Mouse (Mus musculus) forebrain, embryonic 14.5 days (tissue): ENCODE measurements at regions not wholly inside any gene's neighbourhood (a gene's known extent, or its start where the extent isn't known, plus 50 kb on each side); places are given as distances from the start of the nearest gene placed in this dataset.

Source experiments
- ATAC-seq: fragments of 200-750 bp; cut with Nextera tagmentation; 2 replicates; pipeline ENCODE4 v1.8.0; 2017; ENCODE audit warnings: mild to moderate bottlenecking, moderate library complexity
- DNase-seq: peaks from one replicate; pipeline ENCODE4 v3.0.0-alpha.2; 2015; ENCODE audit warnings: low spot score
- H3K27ac ChIP-seq: fragments of 300-500 bp; sonication (generic); 2 replicates; pipeline ENCODE4 v1.5.1; 2014; ENCODE audit warnings: low read depth, mild to moderate bottlenecking, control low read depth, low read length, moderate library complexity
- H3K27me3 ChIP-seq: fragments of 300-500 bp; sonication (generic); replicated peaks from 2 replicates; pipeline ENCODE4 v1.6.1; 2014; ENCODE audit warnings: low read length, control low read depth, mixed read lengths; ENCODE audit not compliant: control insufficient read depth, insufficient read depth
- H3K36me3 ChIP-seq: fragments of 300-500 bp; sonication (generic); 2 replicates; pipeline ENCODE4 v1.6.1; 2014; ENCODE audit warnings: low read length, control low read depth; ENCODE audit not compliant: control insufficient read depth, insufficient read depth
- H3K4me1 ChIP-seq: fragments of 300-500 bp; sonication (generic); 2 replicates; pipeline ENCODE4 v1.6.1; 2014; ENCODE audit warnings: antibody characterized with exemption, low read length, control low read depth; ENCODE audit not compliant: control insufficient read depth, insufficient read depth
- H3K4me2 ChIP-seq: fragments of 300-500 bp; sonication (generic); 2 replicates; pipeline ENCODE4 v1.6.1; 2014; ENCODE audit warnings: mild to moderate bottlenecking, control low read depth, low read length
- H3K4me3 ChIP-seq: fragments of 300-500 bp; sonication (generic); 2 replicates; pipeline ENCODE4 v1.5.1; 2014; ENCODE audit warnings: low read depth, low read length, control low read depth
- H3K9ac ChIP-seq: fragments of 300-500 bp; sonication (generic); 2 replicates; pipeline ENCODE4 v1.6.1; 2014; ENCODE audit warnings: mild to moderate bottlenecking, low read length, control low read depth, moderate library complexity
- H3K9me3 ChIP-seq: fragments of 300-500 bp; sonication (generic); replicated peaks from 2 replicates; pipeline ENCODE4 v1.6.1; 2016; ENCODE audit warnings: low read length, control low read depth, mixed read lengths; ENCODE audit not compliant: control insufficient read depth
- WGBS: fragments of 180-500 bp; shearing (Covaris S2); extraction: QIAGEN DNeasy Blood & Tissue Kit; methylation state at CpG from one replicate; pipeline ENCODE4 v1.1.7; 2014; 5-methylcytosine and 5-hydroxymethylcytosine counted together

DNA sequence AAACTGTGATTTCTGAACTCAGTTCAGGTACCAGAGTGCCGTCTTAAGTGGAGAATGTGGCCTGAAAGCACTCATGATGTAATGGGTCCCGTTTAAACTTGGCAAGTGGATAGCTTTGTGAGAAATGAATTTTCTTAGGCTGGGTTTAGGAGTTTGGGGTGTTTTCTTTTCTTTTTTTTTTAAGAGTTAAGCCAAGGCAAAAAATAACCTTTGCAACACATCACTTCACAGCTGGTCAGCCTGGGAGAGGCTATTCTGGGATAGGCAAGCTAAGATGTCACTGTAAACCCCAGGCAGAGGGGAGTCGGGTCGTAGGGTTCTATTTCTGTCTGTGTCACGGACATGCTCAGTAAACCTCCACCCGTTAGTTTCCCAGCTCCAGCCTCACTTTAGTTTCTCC, 100.9 kb downstream of the Zfp36l1 start:
- Histone ChIP-seq H3K4me1 (peaks cover 8% of the 10 kb centered on the region; the same call in 1 of the 2 replicates), H3K4me2 (no peak overlapping the region), H3K27me3 (no peaks in the 10 kb centered on the region), H3K9ac (no peak overlapping the region), H3K4me3 (no peak overlapping the region), H3K27ac (no peak overlapping the region), H3K9me3 (no peaks in the 10 kb centered on the region), H3K36me3 (no peaks in the 10 kb centered on the region)
- DNase-seq (no peak), ATAC-seq (no peak)
- WGBS: 88% methylated on average over 6 of the region's 6 CpGs

- H3K4me1 ChIP-seq: peaks cover 8% of the 10 kb centered on the region; the same call in 1 of the 2 replicates
- H3K9me3 ChIP-seq: no peaks in the 10 kb centered on the region
- WGBS: 91% methylated on average over 1 of the region's 1 CpGs
- H3K27me3 ChIP-seq: no peaks in the 10 kb centered on the region
- DNase-seq: no peak
- no peak overlapping the region for H3K9ac ChIP-seq
- no peak overlapping the region for H3K4me3 ChIP-seq
- no peak overlapping the region for H3K27ac ChIP-seq
- no peak for ATAC-seq
- H3K4me2 ChIP-seq: no peak overlapping the region
- no peaks in the 10 kb centered on the region for H3K36me3 ChIP-seq
These were observed 101.9 kb downstream of the Zfp36l1 start for GRCm38 (mm10) chr12:80010947-80011346.

- no peak overlapping the region for H3K4me2 ChIP-seq
- H3K36me3 ChIP-seq: no peaks in the 10 kb centered on the region
- no peaks in the 10 kb centered on the region for H3K9me3 ChIP-seq
- H3K9ac ChIP-seq: no peak overlapping the region
- 40% methylated on average over 2 of the region's 2 CpGs for WGBS
- no peak overlapping the region for H3K4me3 ChIP-seq
- ATAC-seq (no peak), DNase-seq (no peak)
- no peak overlapping the region for H3K27ac ChIP-seq
- H3K4me1 ChIP-seq: peaks cover 8% of the 10 kb centered on the region; the same call in 1 of the 2 replicates
- no peaks in the 10 kb centered on the region for H3K27me3 ChIP-seq
These were observed 102.6 kb downstream of the Zfp36l1 start for GRCm38 (mm10) chr12:80010220-80010619.

DNA sequence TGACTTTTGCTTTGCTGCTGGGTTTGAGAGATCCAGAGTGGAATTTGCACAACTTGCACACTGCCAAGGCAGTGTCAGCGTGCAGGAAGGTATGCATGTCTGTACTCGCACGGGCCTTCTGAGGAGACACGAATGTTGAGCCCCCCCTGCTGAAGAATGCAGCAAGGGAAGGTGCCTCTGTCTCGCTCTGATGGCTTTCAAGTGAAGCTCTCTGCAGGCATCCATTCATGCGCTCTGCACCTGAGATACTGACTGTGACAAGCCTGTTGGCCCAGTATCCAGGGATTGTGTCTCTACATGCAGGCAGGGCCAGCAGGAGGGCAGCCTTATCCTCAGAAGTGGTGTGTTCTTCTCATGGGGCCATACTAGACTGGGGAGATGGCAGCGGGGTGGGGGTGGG, 105.0 kb downstream of the Zfp36l1 start:
- Histone ChIP-seq H3K4me2 (no peak overlapping the region), H3K9me3 (no peaks in the 10 kb centered on the region), H3K27me3 (no peaks in the 10 kb centered on the region), H3K27ac (no peak overlapping the region), H3K36me3 (no peaks in the 10 kb centered on the region), H3K9ac (no peak overlapping the region), H3K4me1 (no peaks in the 10 kb centered on the region), H3K4me3 (no peak overlapping the region)
- WGBS: 31% methylated on average over 7 of the region's 7 CpGs
- no peak for DNase-seq
- no peak for ATAC-seq

DNA sequence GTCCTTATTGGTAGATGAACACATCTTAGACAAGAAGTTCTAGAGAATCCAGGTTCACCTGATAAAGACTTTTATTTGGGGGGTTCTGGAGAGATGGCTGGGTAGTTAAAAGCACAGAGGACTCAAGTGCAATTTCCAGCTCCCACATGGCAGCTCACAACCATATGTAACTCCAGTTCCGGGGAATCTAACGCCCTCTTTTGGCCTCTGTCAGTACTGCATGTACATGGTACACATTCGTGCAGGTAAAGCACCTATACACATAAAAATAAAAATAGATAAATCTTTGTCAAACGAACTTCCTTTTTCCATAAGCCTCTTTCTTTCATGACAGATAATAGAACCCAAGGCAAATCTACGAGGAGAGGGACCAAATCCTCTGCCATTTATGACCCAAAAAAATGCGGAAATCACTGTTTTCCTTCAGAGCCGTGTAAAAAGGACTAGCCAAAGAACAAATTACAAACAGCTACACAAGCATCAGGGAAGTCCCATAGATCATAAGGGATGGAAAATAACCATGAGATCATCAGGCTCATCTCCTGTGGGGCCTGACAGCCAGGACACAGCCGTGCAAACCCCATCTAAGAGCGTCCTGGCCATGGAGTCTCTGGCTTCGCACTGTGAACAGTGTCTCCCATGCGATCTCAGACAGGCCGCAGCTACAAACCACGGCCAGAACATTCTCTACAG, 107.4 kb downstream of the Zfp36l1 start:
- no peaks in the 10 kb centered on the region for H3K36me3 ChIP-seq
- no peak for DNase-seq
- H3K9ac ChIP-seq: no peak overlapping the region
- no peaks in the 10 kb centered on the region for H3K4me1 ChIP-seq
- H3K4me3 ChIP-seq: no peak overlapping the region
- H3K27me3 ChIP-seq: no peaks in the 10 kb centered on the region
- H3K27ac ChIP-seq: no peak overlapping the region
- WGBS: 92% methylated on average over 13 of the region's 13 CpGs
- H3K4me2 ChIP-seq: no peak overlapping the region
- no peaks in the 10 kb centered on the region for H3K9me3 ChIP-seq
- ATAC-seq: no peak

DNA sequence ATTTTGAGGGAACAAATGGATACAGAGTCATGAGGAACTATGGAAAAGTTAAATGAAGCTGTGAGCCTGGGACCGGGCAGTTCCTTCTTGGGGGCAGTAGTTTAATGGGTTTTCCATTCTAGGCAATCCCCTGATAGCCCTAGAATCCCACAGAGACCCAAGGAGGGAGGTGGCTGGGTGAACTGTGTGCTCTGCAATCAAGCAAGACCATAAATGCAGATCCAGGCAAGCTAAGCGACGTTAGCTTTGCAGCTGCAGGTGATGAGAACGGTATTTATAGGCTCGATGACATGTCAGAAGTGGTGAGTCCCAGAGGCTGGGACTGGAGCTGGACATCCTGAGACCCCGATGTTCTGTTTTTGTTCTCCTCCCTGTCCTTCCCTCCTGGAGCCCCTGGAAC, 108.2 kb downstream of the Zfp36l1 start:
- 93% methylated on average over 6 of the region's 6 CpGs for WGBS
- Histone ChIP-seq H3K9me3 (no peaks in the 10 kb centered on the region), H3K27me3 (no peaks in the 10 kb centered on the region), H3K4me2 (no peak overlapping the region), H3K27ac (no peak overlapping the region), H3K9ac (no peak overlapping the region), H3K4me3 (no peak overlapping the region), H3K4me1 (no peaks in the 10 kb centered on the region), H3K36me3 (no peaks in the 10 kb centered on the region)
- no peak for DNase-seq
- no peak for ATAC-seq

GRCm38 (mm10) chr12:80003486-80003885, 109.3 kb downstream of the Zfp36l1 start:
- H3K36me3 ChIP-seq: no peaks in the 10 kb centered on the region
- no peak overlapping the region for H3K4me3 ChIP-seq
- no peak overlapping the region for H3K9ac ChIP-seq
- 91% methylated on average over 12 of the region's 12 CpGs for WGBS
- H3K4me1 ChIP-seq: no peaks in the 10 kb centered on the region
- H3K27me3 ChIP-seq: no peaks in the 10 kb centered on the region
- no peaks in the 10 kb centered on the region for H3K9me3 ChIP-seq
- H3K4me2 ChIP-seq: no peak overlapping the region
- ATAC-seq (no peak), DNase-seq (no peak)
- H3K27ac ChIP-seq: no peak overlapping the region

DNA sequence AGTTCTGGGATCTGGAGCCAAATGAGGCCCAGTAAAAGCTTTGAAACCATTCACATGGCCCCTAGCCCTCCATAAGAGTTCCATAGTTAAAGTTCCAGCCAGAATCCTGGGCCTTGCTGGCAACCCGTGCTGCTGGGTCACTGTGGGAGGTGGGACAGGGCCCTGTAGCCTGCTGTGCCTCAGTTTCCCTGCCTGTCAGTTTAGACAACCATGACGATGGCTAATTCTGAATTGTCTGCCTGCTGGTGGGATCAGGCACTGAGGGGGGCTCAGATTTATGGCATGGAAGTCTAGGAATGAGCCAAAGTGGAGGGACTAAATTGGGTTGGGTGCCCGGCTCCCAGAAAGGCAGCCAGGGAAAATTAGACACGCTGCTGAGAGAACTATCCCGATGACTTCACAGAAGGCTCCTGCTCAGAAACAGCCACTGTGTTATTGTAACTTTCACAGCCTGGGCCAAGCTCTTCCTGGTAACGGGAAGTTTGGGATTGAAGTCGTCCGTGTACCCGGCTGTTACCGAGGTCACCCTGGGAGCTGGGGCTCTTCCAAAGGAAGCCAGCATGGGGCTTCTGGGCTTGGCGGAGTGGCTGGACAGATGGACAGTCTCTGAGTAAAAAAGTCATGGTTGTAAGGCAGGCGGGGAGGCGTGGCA, 110.2 kb downstream of the Zfp36l1 start:
- no peak overlapping the region for H3K27ac ChIP-seq
- no peak for DNase-seq
- WGBS: 78% methylated on average over 13 of the region's 13 CpGs

GRCm38 (mm10) chr12:80001794-80002193, 111.0 kb downstream of the Zfp36l1 start:
- ATAC-seq (no peak), DNase-seq (no peak)
- 76% methylated on average over 2 of the region's 2 CpGs for WGBS
- H3K27me3 ChIP-seq: no peaks in the 10 kb centered on the region
- H3K4me3 ChIP-seq: no peak overlapping the region
- no peaks in the 10 kb centered on the region for H3K9me3 ChIP-seq
- no peak overlapping the region for H3K9ac ChIP-seq
- H3K36me3 ChIP-seq: no peaks in the 10 kb centered on the region
- no peaks in the 10 kb centered on the region for H3K4me1 ChIP-seq
- H3K27ac ChIP-seq: no peak overlapping the region
- no peak overlapping the region for H3K4me2 ChIP-seq

More for the DNA sequence above, 110.2 kb downstream of the Zfp36l1 start:
- no peaks in the 10 kb centered on the region for H3K4me1 ChIP-seq
- no peak overlapping the region for H3K4me2 ChIP-seq
- ATAC-seq: no peak
- H3K36me3 ChIP-seq: no peaks in the 10 kb centered on the region
- no peak overlapping the region for H3K9ac ChIP-seq
- H3K27me3 ChIP-seq: no peaks in the 10 kb centered on the region
- no peaks in the 10 kb centered on the region for H3K9me3 ChIP-seq
- no peak overlapping the region for H3K4me3 ChIP-seq
